Mouse (Mus musculus): ENCODE data around the gene Fli1. TPM values are rescaled to one million over a fixed set of nuclear protein-coding genes. Genes with fewer than 3 reads are reported as not detected.

The Fli1 gene
- polyA plus RNA-seq (2015; fragmentation: Nextera tagmentation; extraction: Ambion mirVana), result 6.0 and 7.2 TPM in 2 replicates

GRCm38 (mm10) chr9:32542212-32543039 lies at the start of gene Fli1:
Gene Fli1, minus strand, starts transcription at chr9:32542861.
- Histone ChIP-seq H3K4me1 (ENCODE audit: control insufficient read depth, insufficient read depth, low read length) (peaks cover 37% of the 10 kb centered on the region), H3K27me3 (ENCODE audit: control insufficient read depth, insufficient read depth, low read depth, low read length) (peaks cover 44% of the 10 kb centered on the region), H3K9ac (ENCODE audit: low read depth, low read length) (0 out of 2 replicates have a peak within 1 kb of the TSS, but pooled peaks have one; percentile 25), H3K4me2 (ENCODE audit: low read length) (peak within 1 kb of the TSS; percentile 99), H3K9me3 (replicated peaks; ENCODE audit: control insufficient read depth, low read length, poor library complexity, severe bottlenecking) (no peaks in the 10 kb centered on the region), H3K36me3 (ENCODE audit: control insufficient read depth, insufficient read depth, low read length) (no peaks in the 10 kb centered on the region), H3K4me3 (ENCODE audit: low read depth, low read length) (peak within 1 kb of the TSS; percentile 49), H3K27ac (ENCODE audit: low read length) (0 out of 2 replicates have a peak within 1 kb of the TSS, but pooled peaks have one; percentile 29)
- WGBS, result under 1% methylated on average over 41 of the region's 41 CpGs
- no peak for ATAC-seq

DNA sequence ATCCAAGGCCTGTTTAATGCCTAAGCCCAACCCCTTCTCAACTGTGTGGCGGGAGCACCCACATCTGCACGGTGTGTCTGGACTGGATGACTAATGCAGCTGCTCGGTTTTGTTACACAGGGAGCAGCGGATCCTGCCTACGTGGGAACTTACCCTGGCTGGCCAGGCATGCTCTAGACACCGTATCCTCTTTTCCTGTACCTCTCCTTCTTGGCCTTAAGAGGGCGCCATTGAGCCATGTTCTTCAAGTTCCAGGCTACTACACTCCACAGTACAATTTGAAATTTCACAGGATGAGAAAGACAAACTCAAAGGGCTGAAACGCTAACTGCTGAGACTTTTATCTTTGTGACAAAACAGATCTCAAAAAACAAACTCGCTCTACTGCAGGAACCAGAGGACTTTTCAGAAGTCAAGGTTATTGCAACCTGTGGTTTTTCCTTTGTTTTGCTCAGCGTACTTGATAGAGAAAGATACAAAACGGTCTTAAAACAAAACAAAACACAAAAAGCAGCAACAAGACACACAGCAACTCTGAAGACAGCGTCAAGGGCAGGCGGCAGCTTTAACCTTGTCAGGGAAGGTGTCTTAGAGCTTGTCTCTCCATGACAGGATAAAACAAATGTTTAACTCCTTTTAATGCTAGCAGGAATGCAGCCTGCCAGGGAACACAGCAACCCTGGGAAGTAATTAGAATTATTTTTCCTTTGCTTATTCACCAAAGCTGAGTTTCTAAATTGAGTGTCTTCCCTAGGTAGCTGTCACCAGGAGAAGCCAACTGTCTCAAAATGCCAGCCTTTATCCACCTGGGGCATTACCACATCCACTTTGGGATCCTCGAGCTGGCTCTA lies 49.3 kb upstream of the Fli1 start:
- 0 out of 2 replicates have a peak overlapping the region, but pooled peaks have one; percentile 7 for H3K4me2 ChIP-seq (ENCODE audit: low read length)
- H3K27ac ChIP-seq (ENCODE audit: low read length), result peak overlapping the region; percentile 3; the same call in 1 of the 2 replicates
- no peaks in the 10 kb centered on the region for H3K9me3 ChIP-seq (replicated peaks; ENCODE audit: control insufficient read depth, low read length, poor library complexity, severe bottlenecking)
- H3K27me3 ChIP-seq (ENCODE audit: control insufficient read depth, insufficient read depth, low read depth, low read length), result peaks cover 6% of the 10 kb centered on the region
- H3K9ac ChIP-seq (ENCODE audit: low read depth, low read length), result no peak overlapping the region
- WGBS, result 7% methylated on average over 14 of the region's 14 CpGs
- H3K36me3 ChIP-seq (ENCODE audit: control insufficient read depth, insufficient read depth, low read length), result no peaks in the 10 kb centered on the region
- peak; percentile 74 for ATAC-seq
- H3K4me3 ChIP-seq (ENCODE audit: low read depth, low read length), result no peak overlapping the region
- peaks cover 8% of the 10 kb centered on the region for H3K4me1 ChIP-seq (ENCODE audit: control insufficient read depth, insufficient read depth, low read length)

DNA sequence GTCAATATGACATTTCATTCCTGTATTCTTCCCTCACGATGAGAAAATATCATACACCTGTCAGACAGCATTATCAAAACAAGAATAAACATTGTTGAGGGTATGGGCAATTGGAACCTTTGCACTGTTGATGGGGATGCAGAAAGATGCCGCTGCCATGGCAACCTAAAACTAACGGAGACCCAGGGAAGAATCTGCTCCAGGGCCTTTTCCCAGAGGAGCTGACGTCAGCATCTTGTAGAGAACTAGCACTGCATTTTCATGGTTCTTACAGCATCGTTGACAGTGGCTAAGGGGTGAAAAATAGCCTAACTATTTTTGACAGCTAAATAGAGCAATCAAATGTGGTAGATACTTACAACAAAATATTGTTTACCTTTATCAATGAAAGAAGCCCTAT lies 47.9 kb upstream of the Fli1 start:
- Histone ChIP-seq H3K27me3 (ENCODE audit: control insufficient read depth, insufficient read depth, low read depth, low read length) (peaks cover 6% of the 10 kb centered on the region; the same call in 1 of the 2 replicates), H3K4me1 (ENCODE audit: control insufficient read depth, insufficient read depth, low read length) (peaks cover 8% of the 10 kb centered on the region; the same call in 1 of the 2 replicates), H3K4me3 (ENCODE audit: low read depth, low read length) (no peak overlapping the region), H3K4me2 (ENCODE audit: low read length) (no peak overlapping the region), H3K36me3 (ENCODE audit: control insufficient read depth, insufficient read depth, low read length) (no peaks in the 10 kb centered on the region), H3K9ac (ENCODE audit: low read depth, low read length) (0 out of 2 replicates have a peak overlapping the region, but pooled peaks have one; percentile 18), H3K27ac (ENCODE audit: low read length) (no peak overlapping the region), H3K9me3 (replicated peaks; ENCODE audit: control insufficient read depth, low read length, poor library complexity, severe bottlenecking) (no peaks in the 10 kb centered on the region)
- peak; percentile 37; the same call in 1 of the 2 replicates for ATAC-seq
- WGBS, result 36% methylated on average over 5 of the region's 5 CpGs

- H3K4me1 ChIP-seq (ENCODE audit: control insufficient read depth, insufficient read depth, low read length), result peaks cover 8% of the 10 kb centered on the region; the same call in 1 of the 2 replicates
- H3K27ac ChIP-seq (ENCODE audit: low read length), result no peak overlapping the region
- no peaks in the 10 kb centered on the region for H3K9me3 ChIP-seq (replicated peaks; ENCODE audit: control insufficient read depth, low read length, poor library complexity, severe bottlenecking)
- peaks cover 6% of the 10 kb centered on the region; the same call in 1 of the 2 replicates for H3K27me3 ChIP-seq (ENCODE audit: control insufficient read depth, insufficient read depth, low read depth, low read length)
- no peak overlapping the region for H3K4me3 ChIP-seq (ENCODE audit: low read depth, low read length)
- no peak overlapping the region for H3K4me2 ChIP-seq (ENCODE audit: low read length)
- peak; percentile 69; the same call in 1 of the 2 replicates for ATAC-seq
- no peak overlapping the region for H3K9ac ChIP-seq (ENCODE audit: low read depth, low read length)
- H3K36me3 ChIP-seq (ENCODE audit: control insufficient read depth, insufficient read depth, low read length), result no peaks in the 10 kb centered on the region
- WGBS, result 9% methylated on average over 8 of the region's 8 CpGs
Measured at GRCm38 (mm10) chr9:32589900-32590299, 47.2 kb upstream of the Fli1 start.

DNA sequence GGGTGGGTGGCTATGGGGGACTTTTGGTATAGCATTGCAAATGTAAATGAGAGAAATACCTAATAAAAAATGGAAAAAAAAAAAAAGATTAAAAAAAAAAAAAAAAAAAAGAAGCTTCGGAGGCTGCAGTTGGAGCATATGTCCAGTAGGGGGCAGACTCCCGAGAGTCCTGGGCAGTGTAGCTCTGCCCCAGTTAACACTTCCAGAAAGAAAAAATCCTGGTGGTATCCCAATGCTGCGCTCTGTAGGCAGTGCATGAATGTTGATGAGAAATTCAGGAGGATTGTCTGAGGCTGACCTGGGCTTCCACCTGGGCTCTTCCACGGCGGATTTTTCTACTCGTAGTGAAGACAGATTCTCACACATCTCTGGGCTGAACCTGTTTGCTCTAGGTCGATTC lies 42.7 kb upstream of the Fli1 start:
- no peak; the same call in 1 of the 2 replicates for ATAC-seq
- WGBS, result 40% methylated on average over 7 of the region's 7 CpGs
- Histone ChIP-seq H3K27ac (ENCODE audit: low read length) (no peak overlapping the region), H3K4me1 (ENCODE audit: control insufficient read depth, insufficient read depth, low read length) (0 out of 2 replicates have a peak, but pooled peaks cover 2% of the 10 kb centered on the region), H3K9ac (ENCODE audit: low read depth, low read length) (no peak overlapping the region), H3K27me3 (ENCODE audit: control insufficient read depth, insufficient read depth, low read depth, low read length) (0 out of 2 replicates have a peak, but pooled peaks cover 3% of the 10 kb centered on the region), H3K4me3 (ENCODE audit: low read depth, low read length) (no peak overlapping the region), H3K9me3 (replicated peaks; ENCODE audit: control insufficient read depth, low read length, poor library complexity, severe bottlenecking) (no peaks in the 10 kb centered on the region), H3K4me2 (ENCODE audit: low read length) (no peak overlapping the region), H3K36me3 (ENCODE audit: control insufficient read depth, insufficient read depth, low read length) (no peaks in the 10 kb centered on the region)

DNA sequence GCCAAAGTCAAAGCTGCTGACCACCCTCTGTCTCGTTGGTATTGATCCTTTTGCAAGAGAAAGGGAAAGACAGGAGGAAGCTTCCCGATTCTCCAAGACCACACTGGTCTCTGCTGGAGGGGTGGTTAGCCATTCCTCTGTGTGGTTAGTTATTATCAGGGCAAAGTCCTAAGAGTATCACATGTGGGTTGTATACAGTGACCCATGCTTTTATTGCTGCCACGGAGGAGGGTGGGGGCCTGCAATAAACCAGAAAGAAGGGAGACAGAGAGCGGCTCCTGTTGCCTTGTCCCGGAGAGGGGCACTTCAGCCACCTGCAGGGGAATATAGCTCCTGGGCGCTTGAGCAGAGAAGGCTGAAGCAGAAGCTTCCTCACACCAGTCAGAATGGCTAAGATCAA lies 41.2 kb upstream of the Fli1 start:
- Histone ChIP-seq H3K9me3 (replicated peaks; ENCODE audit: control insufficient read depth, low read length, poor library complexity, severe bottlenecking) (no peaks in the 10 kb centered on the region), H3K4me1 (ENCODE audit: control insufficient read depth, insufficient read depth, low read length) (no peaks in the 10 kb centered on the region), H3K9ac (ENCODE audit: low read depth, low read length) (no peak overlapping the region), H3K4me2 (ENCODE audit: low read length) (no peak overlapping the region), H3K36me3 (ENCODE audit: control insufficient read depth, insufficient read depth, low read length) (no peaks in the 10 kb centered on the region), H3K27ac (ENCODE audit: low read length) (no peak overlapping the region), H3K4me3 (ENCODE audit: low read depth, low read length) (no peak overlapping the region), H3K27me3 (ENCODE audit: control insufficient read depth, insufficient read depth, low read depth, low read length) (no peaks in the 10 kb centered on the region)
- no peak for ATAC-seq
- WGBS, result 74% methylated on average over 6 of the region's 6 CpGs

- H3K4me2 ChIP-seq (ENCODE audit: low read length), result no peak overlapping the region
- no peak for ATAC-seq
- no peaks in the 10 kb centered on the region for H3K4me1 ChIP-seq (ENCODE audit: control insufficient read depth, insufficient read depth, low read length)
- WGBS, result 84% methylated on average over 11 of the region's 11 CpGs
- no peak overlapping the region for H3K9ac ChIP-seq (ENCODE audit: low read depth, low read length)
- H3K27ac ChIP-seq (ENCODE audit: low read length), result no peak overlapping the region
- H3K9me3 ChIP-seq (replicated peaks; ENCODE audit: control insufficient read depth, low read length, poor library complexity, severe bottlenecking), result no peaks in the 10 kb centered on the region
- H3K4me3 ChIP-seq (ENCODE audit: low read depth, low read length), result no peak overlapping the region
- no peaks in the 10 kb centered on the region for H3K27me3 ChIP-seq (ENCODE audit: control insufficient read depth, insufficient read depth, low read depth, low read length)
- H3K36me3 ChIP-seq (ENCODE audit: control insufficient read depth, insufficient read depth, low read length), result no peaks in the 10 kb centered on the region
Measured at GRCm38 (mm10) chr9:32581851-32582573, 39.4 kb upstream of the Fli1 start.

GRCm38 (mm10) chr9:32578411-32578810 lies 35.8 kb upstream of the Fli1 start:
- H3K4me2 ChIP-seq (ENCODE audit: low read length), result no peak overlapping the region
- no peak for ATAC-seq
- 70% methylated on average over 2 of the region's 2 CpGs for WGBS

More at GRCm38 (mm10) chr9:32578411-32578810, 35.8 kb upstream of the Fli1 start:
- no peaks in the 10 kb centered on the region for H3K4me1 ChIP-seq (ENCODE audit: control insufficient read depth, insufficient read depth, low read length)
- no peak overlapping the region for H3K9ac ChIP-seq (ENCODE audit: low read depth, low read length)
- no peak overlapping the region for H3K4me3 ChIP-seq (ENCODE audit: low read depth, low read length)
- H3K36me3 ChIP-seq (ENCODE audit: control insufficient read depth, insufficient read depth, low read length), result no peaks in the 10 kb centered on the region
- no peaks in the 10 kb centered on the region for H3K27me3 ChIP-seq (ENCODE audit: control insufficient read depth, insufficient read depth, low read depth, low read length)
- no peak overlapping the region for H3K27ac ChIP-seq (ENCODE audit: low read length)
- H3K9me3 ChIP-seq (replicated peaks; ENCODE audit: control insufficient read depth, low read length, poor library complexity, severe bottlenecking), result peaks cover 3% of the 10 kb centered on the region; the same call in 1 of the 2 replicates

All from midbrain, embryonic 16.5 days (tissue).